Mouse (Mus musculus) liver, adult 2 months (tissue): ENCODE measurements around the gene Abcd4.

Experiments used
- CTCF ChIP-seq: fragments of 200-500 bp; IDR thresholded peaks from 2 replicates; pipeline ENCODE4 v1.5.1; 2011; ENCODE audit warnings: low read depth, low read length, control low read depth
- POLR2A ChIP-seq: fragments of 200-500 bp; IDR thresholded peaks from 2 replicates; pipeline ENCODE4 v1.6.1; 2011; ENCODE audit warnings: low read length, control low read depth; ENCODE audit not compliant: insufficient read depth; ENCODE audit errors: extremely low read depth

GRCm38 (mm10) chr12:84589825-84590761 lies 27.1 kb downstream of the Abcd4 start:
- TF ChIP-seq POLR2A (no peak), CTCF (peak; percentile 100)
